Mouse (Mus musculus): Measurements from ENCODE around the gene Antxr2. TPM values are rescaled to one million over a fixed set of nuclear protein-coding genes. Genes with fewer than 3 reads are reported as not detected.

Gene Antxr2
- polyA plus RNA-seq, 1 experiment from 2014 or later, result 4.2 TPM

DNA sequence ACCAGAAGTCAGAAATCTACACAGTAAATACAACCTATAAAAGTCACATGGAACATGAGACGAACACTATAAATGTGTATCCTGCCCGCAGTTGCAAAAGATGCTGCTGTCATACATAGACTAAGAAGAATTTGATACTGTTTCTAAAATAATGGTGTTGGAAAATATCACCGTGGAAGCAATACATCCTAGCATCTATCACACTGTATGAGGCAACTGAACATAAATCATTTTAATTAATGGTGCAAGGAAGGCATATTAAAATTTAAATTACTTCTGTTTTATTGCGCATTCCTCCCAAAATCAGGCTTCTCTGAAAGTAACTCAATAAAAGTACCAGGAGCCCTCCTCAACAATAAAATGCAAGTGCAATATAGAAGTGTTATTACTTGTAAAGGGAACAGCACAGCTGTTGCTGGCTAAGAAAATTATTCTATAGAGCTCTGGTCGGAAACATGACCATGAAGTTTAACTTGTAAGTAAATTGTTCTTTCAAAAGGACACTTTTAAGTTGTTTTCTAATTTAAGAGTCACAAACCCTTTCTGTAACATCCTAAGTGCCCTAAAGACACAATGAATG lies 76.6 kb downstream of the Antxr2 start:
- ATAC-seq (ENCODE audit: low read depth) (no peak), DNase-seq (no peak)
- no peak overlapping the region for H3K4me3 ChIP-seq (replicated peaks)
- H3K27ac ChIP-seq, result no peak overlapping the region
- H3K9ac ChIP-seq, result no peak overlapping the region
- no peaks in the 10 kb centered on the region for H3K36me3 ChIP-seq
- H3K4me1 ChIP-seq (replicated peaks), result no peaks in the 10 kb centered on the region
- 74% methylated on average over 5 of the region's 5 CpGs for WGBS (ENCODE audit: insufficient replicate concordance)
- H3K9me3 ChIP-seq (replicated peaks), result no peaks in the 10 kb centered on the region
- H3K4me2 ChIP-seq, result no peak overlapping the region
- no peaks in the 10 kb centered on the region for H3K27me3 ChIP-seq

DNA sequence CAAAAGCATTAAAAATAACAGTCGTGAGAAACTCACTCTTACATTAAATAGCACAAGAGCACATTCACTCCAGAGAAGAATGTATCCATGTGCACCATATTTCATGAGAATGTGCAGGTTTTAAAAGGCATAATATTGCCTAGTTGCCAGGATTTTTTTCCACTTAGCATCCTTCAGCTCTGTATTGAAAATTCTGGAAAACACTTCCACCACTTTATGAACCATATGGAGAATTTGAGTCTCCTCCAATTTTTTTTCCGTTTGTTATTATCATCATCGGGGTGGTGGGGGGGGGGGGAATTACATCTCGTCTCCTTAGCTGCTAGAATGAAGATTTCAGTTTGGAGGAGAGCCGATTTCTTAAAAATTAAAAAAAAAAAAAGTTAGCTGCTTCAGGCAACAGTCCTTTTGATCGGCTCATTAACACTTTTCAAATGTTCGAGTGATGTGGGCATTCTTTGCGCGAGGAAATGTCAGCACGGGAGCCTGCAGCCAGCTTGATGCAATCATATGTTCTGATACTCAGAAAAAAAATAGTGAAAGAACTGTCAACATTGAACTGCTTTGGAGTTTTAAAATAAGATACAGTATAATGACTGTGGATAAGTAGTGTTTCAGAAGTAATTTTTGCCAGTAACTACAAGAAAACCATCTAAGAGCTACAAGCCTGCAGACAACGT lies 77.5 kb downstream of the Antxr2 start:
- ATAC-seq (ENCODE audit: low read depth) (no peak), DNase-seq (no peak)
- Histone ChIP-seq H3K27me3 (no peaks in the 10 kb centered on the region), H3K9me3 (replicated peaks) (no peaks in the 10 kb centered on the region), H3K4me1 (replicated peaks) (no peaks in the 10 kb centered on the region), H3K27ac (no peak overlapping the region), H3K9ac (no peak overlapping the region), H3K36me3 (no peaks in the 10 kb centered on the region), H3K4me2 (no peak overlapping the region), H3K4me3 (replicated peaks) (no peak overlapping the region)
- WGBS (ENCODE audit: insufficient replicate concordance), result 75% methylated on average over 11 of the region's 11 CpGs

DNA sequence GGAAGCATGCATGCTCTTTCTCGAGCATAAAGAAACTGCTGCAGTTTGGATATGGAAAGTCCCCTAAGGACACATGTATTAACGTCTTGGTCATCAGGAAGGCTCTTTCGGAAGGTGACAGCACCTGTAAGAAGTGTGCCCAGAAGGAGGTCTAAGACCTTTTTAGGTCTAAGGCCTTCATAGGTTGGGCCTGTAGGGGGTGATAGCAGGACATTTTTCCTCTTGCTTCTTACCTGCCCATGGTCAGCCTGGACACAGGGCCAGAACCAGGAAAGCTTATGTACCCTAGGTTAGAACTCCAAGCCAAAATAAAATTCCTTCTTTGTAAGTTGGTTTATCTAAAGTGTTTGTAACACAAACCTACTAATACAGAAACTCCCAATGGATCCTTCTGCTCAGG lies 83.6 kb downstream of the Antxr2 start:
- Histone ChIP-seq H3K4me2 (no peak overlapping the region), H3K9me3 (replicated peaks) (no peaks in the 10 kb centered on the region), H3K4me3 (replicated peaks) (no peak overlapping the region), H3K27ac (no peak overlapping the region), H3K27me3 (no peaks in the 10 kb centered on the region), H3K36me3 (no peaks in the 10 kb centered on the region), H3K9ac (no peak overlapping the region), H3K4me1 (replicated peaks) (no peaks in the 10 kb centered on the region)
- 54% methylated on average over 3 of the region's 3 CpGs for WGBS (ENCODE audit: insufficient replicate concordance)
- ATAC-seq (ENCODE audit: low read depth) (no peak), DNase-seq (no peak)

DNA sequence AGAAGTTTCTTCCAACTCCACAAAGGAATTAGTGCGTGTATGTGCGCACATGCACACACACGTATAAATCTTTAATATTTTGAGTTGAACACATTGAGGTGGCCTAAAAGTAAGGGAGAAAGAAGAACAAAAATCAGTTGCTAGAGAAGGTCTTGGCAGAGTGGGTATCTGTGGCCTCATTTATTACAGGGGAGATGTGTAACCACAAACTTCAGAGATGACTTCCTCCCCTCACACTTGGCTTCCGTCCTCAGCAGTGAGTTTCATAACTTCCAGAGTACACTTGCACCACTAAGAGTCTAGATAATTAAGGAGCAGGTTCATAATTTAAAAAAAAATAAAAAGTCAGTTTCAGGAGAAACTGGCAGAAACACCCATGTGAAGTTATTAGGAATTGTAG lies 84.6 kb downstream of the Antxr2 start:
- Histone ChIP-seq H3K36me3 (no peaks in the 10 kb centered on the region), H3K27me3 (no peaks in the 10 kb centered on the region), H3K4me3 (replicated peaks) (no peak overlapping the region), H3K9me3 (replicated peaks) (no peaks in the 10 kb centered on the region), H3K27ac (no peak overlapping the region), H3K4me1 (replicated peaks) (no peaks in the 10 kb centered on the region), H3K9ac (no peak overlapping the region), H3K4me2 (no peak overlapping the region)
- ATAC-seq (ENCODE audit: low read depth) (no peak), DNase-seq (no peak)
- 58% methylated on average over 4 of the region's 4 CpGs for WGBS (ENCODE audit: insufficient replicate concordance)

DNA sequence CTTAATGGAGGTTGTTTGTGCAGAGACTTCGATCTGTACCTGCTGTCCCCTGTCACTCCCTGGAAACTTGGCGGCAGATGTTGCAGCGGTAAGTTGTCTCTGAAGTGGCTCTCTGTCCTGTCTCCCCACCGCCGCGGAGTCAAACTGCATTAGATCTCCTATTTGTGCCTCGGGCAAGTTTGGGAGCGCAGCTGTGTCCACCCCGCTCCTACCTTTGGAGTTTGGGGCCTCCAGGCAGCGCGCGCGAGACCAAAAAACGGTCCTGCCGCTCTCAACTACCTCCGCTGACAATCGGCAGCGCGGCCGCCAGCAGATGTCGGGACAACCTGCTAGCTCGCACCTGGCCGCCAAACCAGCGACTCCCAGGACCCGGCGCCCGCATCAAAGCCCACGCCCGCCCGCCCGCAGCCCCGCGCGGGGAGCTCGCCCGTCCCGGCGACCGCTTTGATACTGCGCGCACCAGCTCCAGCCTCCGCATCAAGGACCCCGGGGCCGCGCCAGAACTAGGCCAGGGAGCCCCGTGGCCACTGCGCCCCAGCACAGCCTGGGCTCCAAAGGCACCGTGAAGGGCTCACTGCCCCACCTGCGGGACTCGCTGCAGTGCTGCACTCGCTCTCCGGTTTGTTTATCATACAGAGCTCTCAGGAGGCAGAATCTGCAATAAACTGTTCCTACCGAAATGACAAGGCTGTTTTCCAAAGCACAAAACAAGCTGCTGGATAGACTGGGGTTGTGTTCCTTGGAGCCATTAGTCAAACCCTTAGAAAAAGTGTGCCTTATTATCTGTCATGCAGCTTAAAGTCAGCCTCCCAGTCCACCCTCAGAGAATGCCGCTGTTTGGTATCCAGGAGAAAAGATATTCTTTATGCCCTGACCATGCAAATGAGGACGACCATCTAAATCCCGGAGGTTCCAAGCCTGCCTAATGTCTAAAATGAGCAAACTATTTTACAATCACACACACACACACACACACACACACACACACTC lies 95.4 kb downstream of the Antxr2 start:
- Histone ChIP-seq H3K9ac (no peak overlapping the region), H3K4me3 (replicated peaks) (peak overlapping the region; percentile 40), H3K9me3 (replicated peaks) (no peaks in the 10 kb centered on the region), H3K36me3 (no peaks in the 10 kb centered on the region), H3K27me3 (peaks cover 20% of the 10 kb centered on the region), H3K4me2 (peak overlapping the region; percentile 60), H3K4me1 (replicated peaks) (no peaks in the 10 kb centered on the region), H3K27ac (no peak overlapping the region)
- ATAC-seq (ENCODE audit: low read depth) (0 out of 2 replicates have a peak, but pooled peaks have one; percentile 48), DNase-seq (no peak)
- 7% methylated on average over 55 of the region's 56 CpGs for WGBS (ENCODE audit: insufficient replicate concordance)

DNA sequence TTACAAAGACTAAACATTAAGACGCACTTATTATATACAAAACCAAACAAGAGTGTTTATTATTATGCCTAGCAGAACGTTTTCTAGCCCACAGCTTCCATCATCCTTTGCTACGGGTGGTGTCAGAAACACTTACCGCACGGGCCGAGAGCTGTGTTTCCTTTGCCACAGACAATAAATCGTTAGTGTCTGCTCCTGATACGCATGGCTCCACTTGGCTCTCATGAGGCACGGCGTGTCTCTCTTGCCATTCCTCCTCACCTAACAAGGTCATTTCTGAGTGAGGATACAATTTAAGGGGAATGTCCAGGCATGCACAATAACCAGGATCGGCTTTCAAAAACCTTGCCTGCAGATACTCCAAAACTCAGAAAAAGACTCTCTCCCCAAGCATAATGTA lies 113.2 kb downstream of the Antxr2 start:
- H3K27me3 ChIP-seq, result no peaks in the 10 kb centered on the region

DNA sequence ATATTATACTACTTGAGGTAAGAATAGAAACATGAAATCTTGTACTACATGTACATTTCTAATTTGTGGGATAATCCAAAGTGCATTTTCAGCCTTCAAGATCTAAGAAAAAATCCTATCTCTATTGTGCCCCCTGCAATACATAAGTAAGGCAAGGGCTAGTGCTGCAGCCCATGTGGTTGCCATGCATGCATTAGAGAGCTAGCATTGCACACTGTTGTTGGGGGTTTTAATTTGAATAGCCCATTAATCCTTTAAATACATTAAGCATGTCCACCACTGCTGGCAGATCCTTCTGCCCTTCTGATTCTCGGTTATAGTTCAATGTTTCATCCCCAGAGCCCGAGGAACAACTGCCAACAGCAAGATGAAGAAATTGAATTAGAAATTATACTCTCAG lies 116.0 kb downstream of the Antxr2 start:
- Histone ChIP-seq H3K4me1 (replicated peaks) (no peaks in the 10 kb centered on the region), H3K9me3 (replicated peaks) (no peaks in the 10 kb centered on the region), H3K4me2 (no peak overlapping the region), H3K4me3 (replicated peaks) (no peak overlapping the region), H3K27me3 (no peaks in the 10 kb centered on the region), H3K27ac (no peak overlapping the region), H3K36me3 (no peaks in the 10 kb centered on the region), H3K9ac (no peak overlapping the region)
- 48% methylated on average over 2 of the region's 2 CpGs for WGBS (ENCODE audit: insufficient replicate concordance)
- ATAC-seq (ENCODE audit: low read depth) (no peak), DNase-seq (no peak)

More for the DNA sequence above, 113.2 kb downstream of the Antxr2 start:
- ATAC-seq (ENCODE audit: low read depth) (no peak), DNase-seq (no peak)
- no peak overlapping the region for H3K4me3 ChIP-seq (replicated peaks)
- no peaks in the 10 kb centered on the region for H3K9me3 ChIP-seq (replicated peaks)
- no peaks in the 10 kb centered on the region for H3K4me1 ChIP-seq (replicated peaks)
- H3K27ac ChIP-seq, result no peak overlapping the region
- H3K4me2 ChIP-seq, result no peak overlapping the region
- H3K36me3 ChIP-seq, result no peaks in the 10 kb centered on the region
- 75% methylated on average over 11 of the region's 11 CpGs for WGBS (ENCODE audit: insufficient replicate concordance)
- no peak overlapping the region for H3K9ac ChIP-seq

DNA sequence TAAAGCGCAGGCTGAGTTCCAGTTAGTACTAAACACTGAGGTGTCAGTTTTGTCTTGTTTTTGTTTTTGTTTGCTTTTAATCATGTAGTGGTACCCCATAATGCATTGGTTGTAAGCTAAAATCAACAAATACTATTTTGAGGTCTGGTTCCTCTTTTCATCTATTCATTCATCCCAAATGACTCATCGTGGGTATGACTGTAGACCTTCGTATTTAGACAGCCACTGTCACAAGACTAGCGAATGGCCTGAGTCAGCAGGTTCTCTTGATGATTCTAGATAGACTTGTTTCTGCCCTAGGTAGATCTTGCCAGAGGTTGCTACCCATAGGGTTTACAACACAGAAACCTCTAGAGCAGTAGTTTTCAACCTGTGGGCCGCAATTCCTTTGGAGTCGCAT lies 116.9 kb downstream of the Antxr2 start:
- 71% methylated on average over 6 of the region's 6 CpGs for WGBS (ENCODE audit: insufficient replicate concordance)
- Histone ChIP-seq H3K27ac (no peak overlapping the region), H3K4me1 (replicated peaks) (no peaks in the 10 kb centered on the region), H3K9ac (no peak overlapping the region), H3K36me3 (no peaks in the 10 kb centered on the region), H3K4me2 (no peak overlapping the region), H3K4me3 (replicated peaks) (no peak overlapping the region), H3K27me3 (no peaks in the 10 kb centered on the region), H3K9me3 (replicated peaks) (no peaks in the 10 kb centered on the region)
- DNase-seq, result no peak
- ATAC-seq (ENCODE audit: low read depth), result no peak

GRCm38 (mm10) chr5:97907482-97907881 lies 123.4 kb downstream of the Antxr2 start:
- no peak for ATAC-seq (ENCODE audit: low read depth)

DNA sequence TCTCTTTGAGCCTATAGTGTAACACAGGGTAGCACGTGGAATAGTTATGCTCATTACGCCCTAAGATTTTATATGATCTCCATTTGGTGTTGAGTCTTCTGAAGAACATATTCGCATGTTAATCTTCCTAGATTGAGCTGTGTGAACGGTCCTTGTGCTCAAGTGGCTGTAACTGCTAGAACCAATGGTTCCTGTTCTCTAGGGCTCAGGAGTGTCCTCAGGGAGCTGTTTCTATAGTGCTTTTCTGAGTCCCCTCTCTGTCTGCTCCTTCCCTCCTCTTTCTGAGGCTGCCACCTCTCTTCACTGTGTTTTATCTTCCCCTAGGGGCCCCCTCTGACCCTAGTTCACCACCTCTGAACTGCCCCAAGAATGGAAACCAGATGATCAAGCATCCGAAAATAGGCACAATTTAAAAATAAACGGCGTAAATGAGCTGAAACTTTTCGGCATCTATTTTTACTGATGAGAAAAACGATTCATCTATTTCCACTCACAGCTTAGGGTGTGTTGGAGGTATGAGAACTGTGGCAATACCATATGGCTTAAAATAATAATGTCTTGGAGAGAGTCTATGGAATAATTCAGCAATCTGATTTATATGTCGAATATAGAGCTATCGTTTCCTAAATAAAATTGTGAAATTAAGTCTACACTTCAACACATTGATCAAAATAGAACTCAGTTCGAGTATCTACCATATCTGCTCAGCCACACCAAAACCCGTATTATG lies 124.1 kb downstream of the Antxr2 start:
- H3K27ac ChIP-seq, result no peak overlapping the region
- no peaks in the 10 kb centered on the region for H3K4me1 ChIP-seq (replicated peaks)
- no peak for ATAC-seq (ENCODE audit: low read depth)
- H3K4me2 ChIP-seq, result no peak overlapping the region
- H3K36me3 ChIP-seq, result no peaks in the 10 kb centered on the region
- H3K9me3 ChIP-seq (replicated peaks), result no peaks in the 10 kb centered on the region
- no peaks in the 10 kb centered on the region for H3K27me3 ChIP-seq
- no peak for DNase-seq
- H3K9ac ChIP-seq, result no peak overlapping the region
- WGBS (ENCODE audit: insufficient replicate concordance), result 71% methylated on average over 13 of the region's 13 CpGs
- H3K4me3 ChIP-seq (replicated peaks), result no peak overlapping the region

More at GRCm38 (mm10) chr5:97907482-97907881, 123.4 kb downstream of the Antxr2 start:
- Histone ChIP-seq H3K9me3 (replicated peaks) (no peaks in the 10 kb centered on the region), H3K4me1 (replicated peaks) (no peaks in the 10 kb centered on the region), H3K36me3 (no peaks in the 10 kb centered on the region), H3K27me3 (no peaks in the 10 kb centered on the region), H3K4me3 (replicated peaks) (no peak overlapping the region), H3K9ac (no peak overlapping the region), H3K4me2 (no peak overlapping the region), H3K27ac (no peak overlapping the region)
- DNase-seq, result no peak
- 72% methylated on average over 6 of the region's 6 CpGs for WGBS (ENCODE audit: insufficient replicate concordance)

- H3K9ac ChIP-seq, result no peak overlapping the region
- H3K4me3 ChIP-seq (replicated peaks), result no peak overlapping the region
- ATAC-seq (ENCODE audit: low read depth) (no peak), DNase-seq (no peak)
- H3K27me3 ChIP-seq, result no peaks in the 10 kb centered on the region
- no peaks in the 10 kb centered on the region for H3K4me1 ChIP-seq (replicated peaks)
- H3K27ac ChIP-seq, result no peak overlapping the region
- H3K9me3 ChIP-seq (replicated peaks), result no peaks in the 10 kb centered on the region
- no peak overlapping the region for H3K4me2 ChIP-seq
- 53% methylated on average over 3 of the region's 3 CpGs for WGBS (ENCODE audit: insufficient replicate concordance)
- H3K36me3 ChIP-seq, result no peaks in the 10 kb centered on the region
These were observed 125.0 kb downstream of the Antxr2 start for GRCm38 (mm10) chr5:97905856-97906255.
